Mouse (Mus musculus) heart, postnatal 0 days (tissue): ENCODE measurements around the gene Cd7.

ENCODE experiments used
- CTCF ChIP-seq: IDR thresholded peaks from 2 replicates; pipeline ENCODE4 v1.5.1; 2016; ENCODE audit warnings: antibody characterized with exemption, control low read depth, low read depth
- EP300 ChIP-seq: IDR thresholded peaks from 2 replicates; pipeline ENCODE4 v1.6.1; 2016; ENCODE audit warnings: antibody characterized with exemption, low read depth

DNA sequence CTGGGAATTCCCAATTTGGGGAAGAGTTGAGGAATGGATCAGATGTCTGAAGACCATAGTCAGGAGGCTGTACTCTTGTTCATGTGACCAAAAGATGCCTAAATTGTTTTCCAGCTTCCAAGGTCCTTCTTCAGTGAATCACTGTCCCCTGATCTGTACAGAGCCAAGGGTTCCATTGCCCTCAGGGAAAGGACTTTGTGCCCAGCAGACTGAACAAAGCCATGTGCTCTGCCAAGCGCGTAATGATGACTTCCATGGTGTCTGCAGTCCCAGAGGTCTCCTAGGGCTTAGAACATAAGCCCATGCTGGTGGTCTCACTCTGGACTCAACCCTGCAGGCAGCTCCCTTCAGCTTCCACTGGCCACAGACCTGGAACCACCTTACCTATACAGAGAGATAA is 28.7 kb upstream of the Cd7 start:
- no peak for TF ChIP-seq EP300
- no peak for TF ChIP-seq CTCF
